Mouse (Mus musculus): ENCODE data around the gene Rpl27.

- TF ChIP-seq RCOR1 (conservative IDR thresholded peaks at IDR 0.05; ENCODE audit: low read depth, low read length): no peak
- no peak for TF ChIP-seq CTCF (conservative IDR thresholded peaks at IDR 0.05 in 1 of 2, IDR thresholded peaks at IDR 0.05 in 1 of 2; ENCODE audit: low read depth in 2 of 2, low read length in 2 of 2)
- TF ChIP-seq MAZ (IDR thresholded peaks at IDR 0.05; ENCODE audit: low read depth, low read length): no peak
- no peak for TF ChIP-seq MAFK (IDR thresholded peaks at IDR 0.05; ENCODE audit: insufficient replicate concordance, low read length)
- no peak for TF ChIP-seq EP300 (IDR thresholded peaks at IDR 0.05; ENCODE audit: low read length)
- TF ChIP-seq USF1 (IDR thresholded peaks at IDR 0.05; ENCODE audit: low read depth, low read length): no peak
- TF ChIP-seq POLR2A (IDR thresholded peaks at IDR 0.05; ENCODE audit: low read depth, low read length): no peak
- TF ChIP-seq ZKSCAN1 (IDR thresholded peaks at IDR 0.05; ENCODE audit: borderline replicate concordance, low read depth, low read length): no peak
- TF ChIP-seq POLR2AphosphoS2 (IDR thresholded peaks at IDR 0.05; ENCODE audit: low read depth, low read length): no peak
- no peak for TF ChIP-seq IRF4 (IDR thresholded peaks at IDR 0.05; ENCODE audit: low read depth, low read length)
- no peak for TF ChIP-seq MAX (IDR thresholded peaks at IDR 0.05; ENCODE audit: low read length)
- no peak for TF ChIP-seq HCFC1 (IDR thresholded peaks at IDR 0.05; ENCODE audit: low read depth, low read length)
Measured at GRCm38 (mm10) chr11:101472336-101472735, 30.2 kb downstream of the Rpl27 start.
